Mouse (Mus musculus): ENCODE data around the gene Syne4. TPM values are rescaled to one million over a fixed set of nuclear protein-coding genes. Genes with fewer than 3 reads are reported as not detected.

Gene Syne4
- polyA plus RNA-seq (2015; fragmentation: Illumina TruSeq; extraction: RNeasy Lipid Tissue Mini Kit (QIAGEN cat#74804); ENCODE audit: insufficient read depth, low replicate concordance): 3.6 TPM

GRCm38 (mm10) chr7:30314721-30315155 lies at the start of gene Syne4:
Syne4 (plus strand) TSS chr7:30314807.

GRCm38 (mm10) chr7:30279951-30280669 lies 34.5 kb upstream of the Syne4 start, which contains the start of the genes Thap8 and Wdr62:
Thap8 (plus strand) TSS chr7:30280094.
Wdr62 (minus strand) TSS chr7:30280419.

GRCm38 (mm10) chr7:30291215-30292131 lies 23.1 kb upstream of the Syne4 start, which contains the start of gene Clip3:
Clip3 (plus strand) TSS chr7:30291728.

GRCm38 (mm10) chr7:30308076-30309005 lies 6.3 kb upstream of the Syne4 start, which contains the start of gene Alkbh6:
Alkbh6 (plus strand) TSS chr7:30308717.

GRCm38 (mm10) chr7:30321539-30322284 lies 7.1 kb downstream of the Syne4 start, which contains the start of gene E130208F15Rik:
E130208F15Rik (plus strand) TSS chr7:30321740.

GRCm38 (mm10) chr7:30323795-30324194 lies 9.2 kb downstream of the Syne4 start, which contains the start of gene Sdhaf1:
Sdhaf1 (minus strand) TSS chr7:30323895.

GRCm38 (mm10) chr7:30362652-30363343 lies 48.2 kb downstream of the Syne4 start, which contains the start of gene Lrfn3:
Lrfn3 (minus strand) TSS chr7:30362772.

Other genes with a start within 250 kb of the Syne4 start
- 10.2 TPM for gene Zfp82, start 241.9 kb upstream of the Syne4 start, polyA plus RNA-seq (2015; fragmentation: Illumina TruSeq; extraction: RNeasy Lipid Tissue Mini Kit (QIAGEN cat#74804); ENCODE audit: insufficient read depth, low replicate concordance)
- gene Gm26920, start 224.4 kb upstream of the Syne4 start, polyA plus RNA-seq (2015; fragmentation: Illumina TruSeq; extraction: RNeasy Lipid Tissue Mini Kit (QIAGEN cat#74804); ENCODE audit: insufficient read depth, low replicate concordance): 1.5 TPM
- 10.1 TPM for gene Zfp566, start 224.3 kb upstream of the Syne4 start, polyA plus RNA-seq (2015; fragmentation: Illumina TruSeq; extraction: RNeasy Lipid Tissue Mini Kit (QIAGEN cat#74804); ENCODE audit: insufficient read depth, low replicate concordance)
- gene Zfp260, start 220.0 kb upstream of the Syne4 start, polyA plus RNA-seq (2015; fragmentation: Illumina TruSeq; extraction: RNeasy Lipid Tissue Mini Kit (QIAGEN cat#74804); ENCODE audit: insufficient read depth, low replicate concordance): 76.0 TPM
- gene Zfp382, start 192.9 kb upstream of the Syne4 start, polyA plus RNA-seq (2015; fragmentation: Illumina TruSeq; extraction: RNeasy Lipid Tissue Mini Kit (QIAGEN cat#74804); ENCODE audit: insufficient read depth, low replicate concordance): 8.5 TPM
- 56.8 TPM for gene Zfp146, start 145.1 kb upstream of the Syne4 start, polyA plus RNA-seq (2015; fragmentation: Illumina TruSeq; extraction: RNeasy Lipid Tissue Mini Kit (QIAGEN cat#74804); ENCODE audit: insufficient read depth, low replicate concordance)
- not detected for gene Cox7a1, start 130.7 kb upstream of the Syne4 start, polyA plus RNA-seq (2015; fragmentation: Illumina TruSeq; extraction: RNeasy Lipid Tissue Mini Kit (QIAGEN cat#74804); ENCODE audit: insufficient read depth, low replicate concordance)
- gene Capns1, start 116.0 kb upstream of the Syne4 start, polyA plus RNA-seq (2015; fragmentation: Illumina TruSeq; extraction: RNeasy Lipid Tissue Mini Kit (QIAGEN cat#74804); ENCODE audit: insufficient read depth, low replicate concordance): 236 TPM
- 7.5 TPM for gene Polr2i, start 82.9 kb upstream of the Syne4 start, polyA plus RNA-seq (2015; fragmentation: Illumina TruSeq; extraction: RNeasy Lipid Tissue Mini Kit (QIAGEN cat#74804); ENCODE audit: insufficient read depth, low replicate concordance)
- 39.6 TPM for gene Tbcb, start 82.5 kb upstream of the Syne4 start, polyA plus RNA-seq (2015; fragmentation: Illumina TruSeq; extraction: RNeasy Lipid Tissue Mini Kit (QIAGEN cat#74804); ENCODE audit: insufficient read depth, low replicate concordance)
- not detected for gene Ovol3, start 79.1 kb upstream of the Syne4 start, polyA plus RNA-seq (2015; fragmentation: Illumina TruSeq; extraction: RNeasy Lipid Tissue Mini Kit (QIAGEN cat#74804); ENCODE audit: insufficient read depth, low replicate concordance)
- gene Thap8, start 34.7 kb upstream of the Syne4 start, polyA plus RNA-seq (2015; fragmentation: Illumina TruSeq; extraction: RNeasy Lipid Tissue Mini Kit (QIAGEN cat#74804); ENCODE audit: insufficient read depth, low replicate concordance): 0.23 TPM
- 3.9 TPM for gene Wdr62, start 34.4 kb upstream of the Syne4 start, polyA plus RNA-seq (2015; fragmentation: Illumina TruSeq; extraction: RNeasy Lipid Tissue Mini Kit (QIAGEN cat#74804); ENCODE audit: insufficient read depth, low replicate concordance)
- gene Clip3, start 23.1 kb upstream of the Syne4 start, polyA plus RNA-seq (2015; fragmentation: Illumina TruSeq; extraction: RNeasy Lipid Tissue Mini Kit (QIAGEN cat#74804); ENCODE audit: insufficient read depth, low replicate concordance): 15.0 TPM
- gene Alkbh6, start 6.1 kb upstream of the Syne4 start, polyA plus RNA-seq (2015; fragmentation: Illumina TruSeq; extraction: RNeasy Lipid Tissue Mini Kit (QIAGEN cat#74804); ENCODE audit: insufficient read depth, low replicate concordance): 25.9 TPM
- gene E130208F15Rik, start 6.9 kb downstream of the Syne4 start, polyA plus RNA-seq (2015; fragmentation: Illumina TruSeq; extraction: RNeasy Lipid Tissue Mini Kit (QIAGEN cat#74804); ENCODE audit: insufficient read depth, low replicate concordance): 1.0 TPM
- 12.5 TPM for gene Sdhaf1, start 9.1 kb downstream of the Syne4 start, polyA plus RNA-seq (2015; fragmentation: Illumina TruSeq; extraction: RNeasy Lipid Tissue Mini Kit (QIAGEN cat#74804); ENCODE audit: insufficient read depth, low replicate concordance)
- 0.40 TPM for gene Lrfn3, start 48.0 kb downstream of the Syne4 start, polyA plus RNA-seq (2015; fragmentation: Illumina TruSeq; extraction: RNeasy Lipid Tissue Mini Kit (QIAGEN cat#74804); ENCODE audit: insufficient read depth, low replicate concordance)
- 399 TPM for gene Tyrobp, start 99.0 kb downstream of the Syne4 start, polyA plus RNA-seq (2015; fragmentation: Illumina TruSeq; extraction: RNeasy Lipid Tissue Mini Kit (QIAGEN cat#74804); ENCODE audit: insufficient read depth, low replicate concordance)
- 34.7 TPM for gene Hcst, start 105.0 kb downstream of the Syne4 start, polyA plus RNA-seq (2015; fragmentation: Illumina TruSeq; extraction: RNeasy Lipid Tissue Mini Kit (QIAGEN cat#74804); ENCODE audit: insufficient read depth, low replicate concordance)
- gene Nfkbid, start 106.9 kb downstream of the Syne4 start, polyA plus RNA-seq (2015; fragmentation: Illumina TruSeq; extraction: RNeasy Lipid Tissue Mini Kit (QIAGEN cat#74804); ENCODE audit: insufficient read depth, low replicate concordance): 36.4 TPM
- 0.81 TPM for gene Aplp1, start 130.7 kb downstream of the Syne4 start, polyA plus RNA-seq (2015; fragmentation: Illumina TruSeq; extraction: RNeasy Lipid Tissue Mini Kit (QIAGEN cat#74804); ENCODE audit: insufficient read depth, low replicate concordance)
- gene Kirrel2, start 142.9 kb downstream of the Syne4 start, polyA plus RNA-seq (2015; fragmentation: Illumina TruSeq; extraction: RNeasy Lipid Tissue Mini Kit (QIAGEN cat#74804); ENCODE audit: insufficient read depth, low replicate concordance): not detected
- gene Nphs1, start 143.5 kb downstream of the Syne4 start, polyA plus RNA-seq (2015; fragmentation: Illumina TruSeq; extraction: RNeasy Lipid Tissue Mini Kit (QIAGEN cat#74804); ENCODE audit: insufficient read depth, low replicate concordance): 0.26 TPM
- gene Prodh2, start 178.8 kb downstream of the Syne4 start, polyA plus RNA-seq (2015; fragmentation: Illumina TruSeq; extraction: RNeasy Lipid Tissue Mini Kit (QIAGEN cat#74804); ENCODE audit: insufficient read depth, low replicate concordance): not detected
- 2.3 TPM for gene Arhgap33, start 220.3 kb downstream of the Syne4 start, polyA plus RNA-seq (2015; fragmentation: Illumina TruSeq; extraction: RNeasy Lipid Tissue Mini Kit (QIAGEN cat#74804); ENCODE audit: insufficient read depth, low replicate concordance)
- gene Hspb6, start 237.4 kb downstream of the Syne4 start, polyA plus RNA-seq (2015; fragmentation: Illumina TruSeq; extraction: RNeasy Lipid Tissue Mini Kit (QIAGEN cat#74804); ENCODE audit: insufficient read depth, low replicate concordance): 6.5 TPM
- 6.0 TPM for gene Proser3, start 237.5 kb downstream of the Syne4 start, polyA plus RNA-seq (2015; fragmentation: Illumina TruSeq; extraction: RNeasy Lipid Tissue Mini Kit (QIAGEN cat#74804); ENCODE audit: insufficient read depth, low replicate concordance)
- gene Lin37, start 245.0 kb downstream of the Syne4 start, polyA plus RNA-seq (2015; fragmentation: Illumina TruSeq; extraction: RNeasy Lipid Tissue Mini Kit (QIAGEN cat#74804); ENCODE audit: insufficient read depth, low replicate concordance): 50.0 TPM
- gene U2af1l4, start 248.5 kb downstream of the Syne4 start, polyA plus RNA-seq (2015; fragmentation: Illumina TruSeq; extraction: RNeasy Lipid Tissue Mini Kit (QIAGEN cat#74804); ENCODE audit: insufficient read depth, low replicate concordance): 48.4 TPM
- gene Gm49396, start 248.5 kb downstream of the Syne4 start, polyA plus RNA-seq (2015; fragmentation: Illumina TruSeq; extraction: RNeasy Lipid Tissue Mini Kit (QIAGEN cat#74804); ENCODE audit: insufficient read depth, low replicate concordance): 21.5 TPM
- 134 TPM for gene Psenen, start 248.8 kb downstream of the Syne4 start, polyA plus RNA-seq (2015; fragmentation: Illumina TruSeq; extraction: RNeasy Lipid Tissue Mini Kit (QIAGEN cat#74804); ENCODE audit: insufficient read depth, low replicate concordance)